Mouse (Mus musculus): ENCODE results near the gene Cdkal1. TPM values are rescaled to one million over a fixed set of nuclear protein-coding genes. Genes with fewer than 3 reads are reported as not detected.
A peak's percentile ranks its signal among the peaks of the same experiment; 100 is the strongest.

The Cdkal1 gene
- total RNA-seq, 2 experiments from 2014 or later, result 20.9 to 22.0 TPM

DNA sequence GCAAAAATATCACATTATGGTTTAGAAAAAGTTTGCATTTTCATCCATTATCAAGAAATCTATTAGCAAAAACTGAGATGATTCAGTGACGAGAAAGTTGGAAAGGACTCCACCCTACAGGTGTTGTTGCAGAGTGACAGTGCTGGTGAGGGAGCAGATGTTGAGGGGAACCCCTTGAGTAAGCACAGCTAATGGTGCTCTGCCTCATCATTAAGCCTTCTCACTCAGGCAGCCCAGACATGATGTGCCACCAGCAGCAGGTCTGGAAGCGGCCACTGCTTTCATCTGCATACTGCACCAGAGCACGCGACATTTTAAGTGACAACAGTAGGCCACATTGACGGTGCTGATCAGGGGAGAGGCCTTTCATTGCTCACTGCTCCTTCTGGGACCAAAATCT lies 264.8 kb downstream of the Cdkal1 start:
- no peak for DNase-seq (ENCODE audit: low spot score in 2 of 2)

DNA sequence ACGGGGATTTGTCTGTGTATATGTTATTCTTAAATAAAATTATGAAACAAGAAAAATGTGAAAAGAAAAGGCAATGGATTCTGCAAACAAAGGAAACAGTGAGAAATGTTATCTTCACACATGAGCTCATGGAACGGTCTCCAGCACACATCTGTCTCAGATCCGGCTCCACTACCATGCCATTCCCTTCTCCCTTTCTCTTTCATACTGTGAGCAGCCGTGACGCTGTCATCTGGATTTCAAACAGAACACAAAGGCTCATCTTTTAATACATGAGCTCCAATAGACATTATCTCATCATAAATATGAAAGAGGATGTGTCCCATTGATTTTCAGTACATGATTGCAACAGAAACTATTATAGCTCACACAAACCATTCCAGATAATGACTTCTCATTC lies 265.3 kb downstream of the Cdkal1 start:
- no peak for DNase-seq (ENCODE audit: low spot score in 2 of 2)

DNA sequence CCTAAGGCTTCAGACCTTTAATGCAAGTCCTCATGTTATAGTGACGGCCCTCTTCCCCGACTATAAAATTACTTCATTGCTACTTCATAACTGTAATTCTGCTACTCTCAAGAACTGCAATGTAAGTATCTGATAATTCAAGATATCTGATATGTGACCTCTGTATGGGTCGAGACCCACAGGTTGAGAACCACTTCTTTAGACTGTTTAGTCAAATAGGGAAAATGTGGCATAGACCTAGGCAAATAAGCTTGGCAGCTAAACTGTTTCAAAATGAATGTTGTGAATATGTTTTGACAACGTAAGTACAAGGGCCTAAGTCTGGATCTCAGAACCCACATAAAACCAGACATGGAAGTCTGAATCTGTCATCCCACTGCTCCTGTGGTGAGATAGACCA lies 266.8 kb downstream of the Cdkal1 start:
- no peak for DNase-seq (ENCODE audit: low spot score in 2 of 2)

- DNase-seq (ENCODE audit: low spot score in 2 of 2), result no peak
These were observed 273.4 kb downstream of the Cdkal1 start for GRCm38 (mm10) chr13:29581762-29582700.

DNA sequence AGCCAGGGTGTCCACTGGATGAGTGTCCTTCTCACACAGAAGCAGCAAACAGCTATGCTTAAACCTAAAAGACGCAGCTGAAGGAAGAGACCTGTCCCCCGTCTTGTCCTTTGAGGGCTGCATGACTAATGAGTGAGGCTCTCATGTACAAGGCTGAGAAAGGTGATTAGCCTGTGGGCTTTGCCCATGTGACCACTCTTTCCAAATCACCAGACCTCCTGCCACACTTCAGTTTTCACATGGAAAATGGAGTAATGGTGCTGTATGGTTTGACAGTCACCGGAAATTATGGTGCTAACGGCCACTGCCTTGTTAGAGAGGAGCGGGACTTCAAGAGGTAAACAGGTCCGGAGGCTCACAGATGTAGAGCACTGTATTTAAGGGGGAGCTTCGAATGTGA lies 274.7 kb downstream of the Cdkal1 start:
- no peak for DNase-seq (ENCODE audit: low spot score in 2 of 2)

DNA sequence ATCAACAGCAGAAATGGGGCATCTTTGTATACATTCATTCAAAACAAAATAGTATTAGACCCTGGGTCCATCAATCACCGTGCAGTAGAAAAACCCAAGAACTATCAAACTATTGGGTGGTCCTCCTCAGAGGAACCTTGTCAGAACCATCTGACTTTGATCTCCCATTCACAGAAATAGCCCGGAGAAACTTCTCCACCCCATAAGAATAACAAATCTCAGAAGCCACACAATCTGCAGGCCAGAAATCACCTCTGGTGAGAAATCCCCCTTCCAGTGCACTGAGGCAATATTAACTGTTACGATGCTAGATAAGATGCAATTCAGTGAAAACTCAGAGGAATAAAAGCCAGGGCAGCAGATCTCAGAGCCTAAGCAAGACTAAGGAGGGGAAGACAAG lies 275.5 kb downstream of the Cdkal1 start:
- no peak for DNase-seq (ENCODE audit: low spot score in 2 of 2)

- no peak for DNase-seq (ENCODE audit: low spot score in 2 of 2)
These were observed 276.9 kb downstream of the Cdkal1 start for GRCm38 (mm10) chr13:29578621-29579020.

DNA sequence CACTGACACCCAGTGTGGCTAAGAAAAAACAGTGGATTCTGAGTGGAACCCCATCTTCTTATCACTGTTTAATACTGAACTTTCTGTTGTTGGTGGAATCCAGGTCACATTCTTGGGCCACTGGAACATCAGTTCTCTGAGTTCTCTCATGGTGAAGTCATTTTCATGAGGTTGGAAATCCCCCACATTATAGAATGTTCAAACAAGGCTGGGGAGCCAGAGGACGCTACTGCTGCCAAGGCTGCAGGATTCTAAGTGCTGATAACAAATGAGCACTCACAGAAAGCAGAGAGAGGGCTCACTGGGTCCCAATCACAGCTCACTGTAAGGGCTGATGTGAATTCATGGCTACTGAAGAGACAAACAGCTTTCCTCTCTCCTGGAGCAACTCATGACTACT lies 280.7 kb downstream of the Cdkal1 start:
- DNase-seq (ENCODE audit: low spot score in 2 of 2), result no peak

DNA sequence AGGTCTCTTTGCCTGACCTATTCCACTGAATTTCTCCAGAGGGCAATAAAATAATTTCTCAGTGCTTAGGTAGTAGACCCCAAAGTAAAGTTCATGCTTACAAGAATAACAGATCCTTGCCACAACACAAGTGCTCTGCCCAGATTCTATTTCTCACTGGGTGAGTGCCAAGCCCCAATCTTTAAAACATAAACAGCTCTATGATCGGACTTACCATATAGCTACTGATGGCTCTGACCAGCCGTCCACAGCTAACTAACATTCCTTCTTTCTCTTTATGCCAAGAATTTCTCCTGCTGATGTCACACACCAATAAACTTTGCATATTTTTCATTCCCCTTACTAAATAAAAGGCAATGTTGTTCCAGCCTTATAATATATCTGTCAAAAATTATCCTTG lies 283.0 kb downstream of the Cdkal1 start:
- DNase-seq (ENCODE audit: low spot score in 2 of 2), result no peak

DNA sequence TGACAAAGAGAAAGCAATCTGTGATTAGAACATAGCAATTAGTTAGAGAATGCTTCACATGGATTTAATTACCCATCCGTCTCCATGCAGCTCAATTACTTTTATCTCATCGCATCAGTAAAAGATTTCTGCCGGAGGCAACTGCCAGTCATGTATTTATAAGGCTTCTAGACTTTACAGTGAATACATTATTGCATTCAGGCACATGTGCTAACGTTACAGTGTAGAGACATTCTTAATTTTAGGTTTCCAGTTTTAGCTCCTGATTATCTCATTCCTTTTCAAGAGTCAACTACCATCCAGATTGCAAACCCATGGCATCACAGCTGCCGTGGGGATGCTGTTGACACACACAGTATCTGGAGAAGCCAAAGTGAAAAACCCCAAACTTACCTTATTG lies 289.8 kb downstream of the Cdkal1 start:
- no peak for DNase-seq (ENCODE audit: low spot score in 2 of 2)

DNA sequence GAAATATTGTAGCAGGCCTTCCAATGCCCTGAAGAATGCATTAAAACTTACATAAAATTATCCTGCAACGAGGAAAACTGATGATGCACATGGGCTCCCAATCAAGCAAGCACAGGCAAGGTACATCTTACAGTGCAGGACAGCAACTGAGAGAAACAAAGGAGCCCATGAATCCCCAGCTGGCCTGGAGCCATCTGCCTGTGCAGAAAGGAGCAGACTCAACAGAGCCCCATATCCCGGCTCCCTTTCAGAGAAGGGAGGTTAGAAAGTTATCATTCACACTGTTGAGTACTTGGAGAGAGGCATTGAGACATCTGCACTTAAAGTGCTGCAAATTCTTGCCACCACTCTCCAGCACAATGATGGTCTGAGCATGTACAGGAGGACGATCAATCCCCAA lies 296.3 kb downstream of the Cdkal1 start:
- DNase-seq (ENCODE audit: low spot score in 2 of 2), result no peak

GRCm38 (mm10) chr13:29555160-29555785 lies 300.2 kb downstream of the Cdkal1 start:
- peak in 1 of 2 experiments; percentile 6 for DNase-seq (ENCODE audit: low spot score in 2 of 2)

DNA sequence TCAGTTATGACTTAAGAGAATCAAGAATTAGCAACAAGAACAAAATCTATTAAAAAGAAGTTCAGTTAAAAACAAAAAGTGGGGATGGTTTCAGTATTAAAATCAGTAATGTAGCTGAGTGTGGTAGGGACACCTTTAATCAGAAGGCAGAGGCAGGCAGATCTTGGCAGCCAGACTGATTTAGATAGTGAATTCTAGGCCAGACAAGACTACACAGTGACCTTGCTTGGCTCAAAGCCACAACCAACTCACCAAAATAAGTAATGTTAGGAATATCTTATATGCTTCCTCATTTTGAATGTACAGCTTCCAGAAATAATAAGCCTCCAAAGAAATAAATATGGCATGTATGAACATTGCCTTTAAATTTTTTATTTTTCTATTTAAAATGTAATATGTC lies 301.7 kb downstream of the Cdkal1 start:
- DNase-seq (ENCODE audit: low spot score in 2 of 2), result no peak

DNA sequence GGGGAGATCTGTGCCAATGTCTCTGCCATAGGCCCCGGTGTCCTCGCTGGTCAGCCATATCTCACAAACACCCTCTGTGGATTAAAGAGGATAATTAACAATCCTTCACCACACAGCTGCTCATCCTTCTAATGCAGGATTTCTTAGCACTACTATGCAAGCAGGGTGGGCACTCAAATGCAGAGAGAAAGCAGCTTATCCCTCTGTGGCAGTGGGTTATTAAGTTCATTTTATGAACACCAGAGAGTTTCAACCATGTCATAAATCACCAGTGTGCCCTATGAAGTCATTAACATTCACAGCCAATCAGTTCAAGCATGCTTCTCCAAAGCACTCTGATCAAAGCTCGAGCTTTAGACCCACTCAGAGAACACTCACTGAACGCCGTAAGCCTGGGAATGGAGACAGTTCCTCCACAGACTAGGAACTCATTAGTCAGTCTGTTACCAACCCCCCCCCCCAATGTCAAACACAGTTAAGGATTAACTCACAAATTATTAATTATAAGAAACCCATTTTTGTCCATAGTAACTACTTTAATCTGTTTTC lies 303.1 kb downstream of the Cdkal1 start:
- no peak for DNase-seq (ENCODE audit: low spot score in 2 of 2)

DNA sequence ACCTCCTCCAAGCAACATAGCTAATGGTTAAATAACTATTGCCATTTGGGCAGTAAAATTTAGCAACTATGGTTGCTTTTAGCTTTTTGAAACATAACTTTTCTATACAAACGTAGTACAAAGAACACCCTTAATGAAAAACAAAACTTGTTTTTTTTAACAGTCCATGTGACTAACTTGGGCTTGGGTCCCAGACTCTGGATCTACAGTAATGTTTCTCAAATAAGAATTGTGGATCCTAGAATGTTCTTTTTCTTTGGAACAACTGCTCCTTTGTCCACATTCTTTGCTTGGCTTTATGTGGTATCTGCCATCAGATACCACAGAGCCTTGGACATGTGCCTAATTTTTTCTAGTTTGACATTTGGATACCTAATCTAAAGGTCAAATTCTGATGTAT lies 304.6 kb downstream of the Cdkal1 start:
- no peak for DNase-seq (ENCODE audit: low spot score in 2 of 2)

- DNase-seq (ENCODE audit: low spot score in 2 of 2), result no peak
These were observed 305.3 kb downstream of the Cdkal1 start for GRCm38 (mm10) chr13:29550203-29550602.

- DNase-seq (ENCODE audit: low spot score in 2 of 2), result no peak
These were observed 305.7 kb downstream of the Cdkal1 start for GRCm38 (mm10) chr13:29549761-29550160.

GRCm38 (mm10) chr13:29537906-29538305 lies 317.6 kb downstream of the Cdkal1 start:
- DNase-seq (ENCODE audit: low spot score in 2 of 2), result no peak

- DNase-seq (ENCODE audit: low spot score in 2 of 2), result no peak
These were observed 321.9 kb downstream of the Cdkal1 start for GRCm38 (mm10) chr13:29533586-29533985.

DNA sequence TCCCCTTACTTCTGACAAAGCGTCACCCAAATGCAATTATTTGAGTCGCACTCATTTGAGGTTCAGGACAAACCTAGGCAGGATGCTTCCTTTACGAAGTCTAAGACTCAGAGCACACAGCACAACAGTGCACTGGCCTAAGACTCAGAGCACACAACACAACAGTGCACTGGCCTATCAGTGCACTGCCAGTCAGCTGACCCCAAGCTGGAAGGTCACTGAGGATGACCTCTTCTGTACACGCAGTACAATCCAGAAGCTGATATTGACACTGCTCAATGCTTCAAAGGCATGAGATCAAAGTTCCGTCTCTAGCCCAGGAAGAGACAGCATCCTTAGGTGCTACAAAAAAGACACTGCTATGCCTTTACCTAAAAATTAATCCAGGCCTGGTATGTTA lies 327.1 kb downstream of the Cdkal1 start:
- no peak for DNase-seq (ENCODE audit: low spot score in 2 of 2)

DNA sequence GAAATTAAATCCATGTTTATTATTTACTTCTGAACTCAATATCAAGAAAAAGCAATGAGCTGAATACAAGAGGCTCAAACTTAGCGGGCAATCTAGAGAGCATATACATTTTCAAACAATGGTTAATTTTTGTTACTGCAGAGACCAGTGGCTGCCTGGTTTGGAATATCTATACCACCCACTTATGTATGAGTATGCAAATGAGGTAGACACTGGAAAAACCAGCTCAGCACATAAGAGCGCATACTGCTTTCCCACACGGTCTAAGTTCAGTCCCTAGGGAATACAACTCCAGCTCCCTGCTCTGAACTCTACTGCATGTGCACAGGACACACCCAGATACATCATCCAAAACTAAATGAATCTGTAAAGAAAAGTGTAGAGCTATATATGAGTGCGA lies 334.2 kb downstream of the Cdkal1 start:
- DNase-seq (ENCODE audit: low spot score in 2 of 2), result no peak

- no peak for DNase-seq (ENCODE audit: low spot score in 2 of 2)
These were observed 341.4 kb downstream of the Cdkal1 start for GRCm38 (mm10) chr13:29514071-29514470.
